Mouse (Mus musculus): ENCODE data around the gene Tspan18. TPM values are rescaled to one million over a fixed set of nuclear protein-coding genes. Genes with fewer than 3 reads are reported as not detected.

Tspan18 gene
- under 1 TPM in 1 of 2 experiments, not detected in 1; 0.49 TPM for polyA plus RNA-seq (2017; shearing (Covaris generic))

DNA sequence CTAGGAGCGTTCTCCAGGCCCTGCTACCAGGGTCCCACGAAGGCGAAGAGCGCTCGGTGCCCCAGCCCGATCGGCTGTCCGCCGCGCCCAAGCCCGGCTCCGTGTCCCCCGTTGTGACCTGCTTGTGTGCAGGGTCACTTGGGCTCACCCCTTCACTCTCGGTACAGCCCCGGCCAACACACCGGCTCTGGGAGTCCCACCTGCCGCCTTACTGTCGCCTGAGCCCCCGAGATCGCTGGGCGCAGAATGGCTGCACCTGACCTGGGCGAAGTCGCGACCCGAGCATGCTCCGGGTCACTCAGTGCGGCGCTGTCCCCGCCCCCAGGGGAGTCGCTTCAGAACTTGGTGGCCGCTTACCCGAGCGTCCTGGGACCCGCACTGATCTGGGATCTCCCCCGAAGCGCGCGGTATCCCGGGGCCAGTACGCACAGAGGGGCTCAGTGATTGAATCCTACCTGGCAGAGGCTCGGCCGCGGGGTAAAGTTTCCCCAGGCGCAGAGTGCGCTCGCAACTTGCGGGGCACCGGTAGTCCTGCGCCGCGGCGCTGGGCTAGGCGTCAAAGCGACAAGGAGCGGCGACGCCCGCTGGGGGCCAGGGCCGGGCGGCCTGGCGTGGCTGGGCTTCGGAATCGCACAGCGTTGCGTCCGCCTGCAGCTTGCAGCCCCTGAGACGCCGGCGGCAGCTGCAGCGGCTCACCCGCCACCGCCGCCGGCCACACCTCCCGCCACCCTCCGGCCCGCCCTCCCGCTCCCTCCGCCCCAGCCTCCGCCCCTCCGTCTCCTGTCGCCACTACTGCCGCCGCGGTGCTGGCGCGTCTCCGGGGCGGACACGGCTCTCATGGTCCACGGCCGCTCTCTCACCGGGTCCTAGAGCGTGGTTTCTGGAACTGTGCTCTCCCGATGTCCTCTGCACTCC, at the start of gene Tspan18:
Gene Tspan18, minus strand, starts transcription at position 689 of the 915 bp plus-strand sequence.

GRCm38 (mm10) chr2:93187323-93187996, 146.8 kb downstream of the Tspan18 start, which contains the start of gene Trp53i11:
Trp53i11 (plus strand) TSS chr2:93187548.

Other genes starting within 250 kb of the Tspan18 start
- gene Trp53i11, start 147.0 kb downstream of the Tspan18 start, polyA plus RNA-seq (2017; shearing (Covaris generic)) = 100 to 1,000 TPM in 1 of 2 experiments, 10 to 100 TPM in 1; 81.5 to 157 TPM
- gene Cd82, start 128.6 kb upstream of the Tspan18 start, polyA plus RNA-seq (2017; shearing (Covaris generic)) = 100 to 1,000 TPM; 820 to 887 TPM
- not detected for gene Gm10803, start 226.1 kb upstream of the Tspan18 start, polyA plus RNA-seq (2017; shearing (Covaris generic))

All from inflammation-experienced regulatory T-cells (primary cell).